Mouse (Mus musculus): Measurements from ENCODE around the gene Babam2. TPM values are rescaled to one million over a fixed set of nuclear protein-coding genes. Genes with fewer than 3 reads are reported as not detected.

Gene Babam2
- polyA plus RNA-seq, 2 experiments, result 15.3 to 21.2 TPM

GRCm38 (mm10) chr5:31874543-31874942 lies 177.1 kb downstream of the Babam2 start:
- DNase-seq (ENCODE audit: low read depth in 3 of 3, low spot score in 3 of 3) (no peak), ATAC-seq (ENCODE audit: insufficient read depth) (no peak)
- Histone ChIP-seq H3K9ac (replicated peaks) (no peak overlapping the region), H3K4me2 (ENCODE audit: low read depth) (no peak overlapping the region), H3K27ac (no peak overlapping the region), H3K9me3 (ENCODE audit: control insufficient read depth, low read length) (no peaks in the 10 kb centered on the region), H3K4me3 (ENCODE audit: insufficient read depth in 1 of 2, low read depth in 2 of 2, low read length in 2 of 2) (no peak overlapping the region), H3K36me3 (replicated peaks; ENCODE audit: control insufficient read depth, insufficient read depth, low read depth) (no peaks in the 10 kb centered on the region), H3K27me3 (ENCODE audit: control insufficient read depth, insufficient read depth, low read length) (no peaks in the 10 kb centered on the region), H3K4me1 (replicated peaks; ENCODE audit: control insufficient read depth in 2 of 2, insufficient read depth in 2 of 2, low read length in 1 of 2) (peaks cover 0 to 6% of the 10 kb centered on the region in 2 experiments; a peak in 2 of 4 replicates)
- 65% methylated on average over 1 of the region's 1 CpGs for WGBS (ENCODE audit: insufficient replicate concordance)
- no peak for TF ChIP-seq EP300 (IDR thresholded peaks at IDR 0.05; ENCODE audit: low read depth)
- TF ChIP-seq CTCF (IDR thresholded peaks at IDR 0.05; ENCODE audit: low read depth), result no peak

GRCm38 (mm10) chr5:31875443-31875842 lies 178.0 kb downstream of the Babam2 start:
- ATAC-seq (ENCODE audit: insufficient read depth), result no peak
- no peak for DNase-seq (ENCODE audit: low read depth in 3 of 3, low spot score in 3 of 3)
- H3K27me3 ChIP-seq (ENCODE audit: control insufficient read depth, insufficient read depth, low read length), result no peaks in the 10 kb centered on the region
- H3K4me2 ChIP-seq (ENCODE audit: low read depth), result no peak overlapping the region
- peaks cover 0 to 6% of the 10 kb centered on the region in 2 experiments; a peak in 2 of 4 replicates for H3K4me1 ChIP-seq (replicated peaks; ENCODE audit: control insufficient read depth in 2 of 2, insufficient read depth in 2 of 2, low read length in 1 of 2)
- TF ChIP-seq CTCF (IDR thresholded peaks at IDR 0.05; ENCODE audit: low read depth) (no peak), EP300 (IDR thresholded peaks at IDR 0.05; ENCODE audit: low read depth) (no peak)
- 86% methylated on average over 3 of the region's 3 CpGs for WGBS (ENCODE audit: insufficient replicate concordance)
- no peak overlapping the region for H3K4me3 ChIP-seq (ENCODE audit: insufficient read depth in 1 of 2, low read depth in 2 of 2, low read length in 2 of 2)
- H3K9ac ChIP-seq (replicated peaks), result no peak overlapping the region
- H3K9me3 ChIP-seq (ENCODE audit: control insufficient read depth, low read length), result no peaks in the 10 kb centered on the region
- H3K36me3 ChIP-seq (replicated peaks; ENCODE audit: control insufficient read depth, insufficient read depth, low read depth), result no peaks in the 10 kb centered on the region
- H3K27ac ChIP-seq, result no peak overlapping the region

GRCm38 (mm10) chr5:31876216-31876974 lies 178.9 kb downstream of the Babam2 start:
- TF ChIP-seq CTCF (IDR thresholded peaks at IDR 0.05; ENCODE audit: low read depth) (no peak), EP300 (IDR thresholded peaks at IDR 0.05; ENCODE audit: low read depth) (no peak)
- H3K9me3 ChIP-seq (ENCODE audit: control insufficient read depth, low read length), result no peaks in the 10 kb centered on the region
- 42% methylated on average over 8 of the region's 8 CpGs for WGBS (ENCODE audit: insufficient replicate concordance)
- H3K27ac ChIP-seq, result no peak overlapping the region
- ATAC-seq (ENCODE audit: insufficient read depth) (no peak), DNase-seq (ENCODE audit: low read depth in 3 of 3, low spot score in 3 of 3) (no peak)
- H3K4me1 ChIP-seq (replicated peaks; ENCODE audit: control insufficient read depth in 2 of 2, insufficient read depth in 2 of 2, low read length in 1 of 2), result peaks cover 0 to 3% of the 10 kb centered on the region in 2 experiments; a peak in 1 of 4 replicates
- no peak overlapping the region for H3K9ac ChIP-seq (replicated peaks)
- H3K27me3 ChIP-seq (ENCODE audit: control insufficient read depth, insufficient read depth, low read length), result no peaks in the 10 kb centered on the region
- no peak overlapping the region for H3K4me3 ChIP-seq (ENCODE audit: insufficient read depth in 1 of 2, low read depth in 2 of 2, low read length in 2 of 2)
- no peak overlapping the region for H3K4me2 ChIP-seq (ENCODE audit: low read depth)
- no peaks in the 10 kb centered on the region for H3K36me3 ChIP-seq (replicated peaks; ENCODE audit: control insufficient read depth, insufficient read depth, low read depth)

GRCm38 (mm10) chr5:31880457-31880856 lies 183.0 kb downstream of the Babam2 start:
- 55% methylated on average over 2 of the region's 2 CpGs for WGBS (ENCODE audit: insufficient replicate concordance)
- Histone ChIP-seq H3K4me2 (ENCODE audit: low read depth) (no peak overlapping the region), H3K9ac (replicated peaks) (no peak overlapping the region), H3K9me3 (ENCODE audit: control insufficient read depth, low read length) (no peaks in the 10 kb centered on the region), H3K4me3 (ENCODE audit: insufficient read depth in 1 of 2, low read depth in 2 of 2, low read length in 2 of 2) (no peak overlapping the region), H3K4me1 (replicated peaks; ENCODE audit: control insufficient read depth in 2 of 2, insufficient read depth in 2 of 2, low read length in 1 of 2) (peaks cover 0 to 3% of the 10 kb centered on the region in 2 experiments; a peak in 1 of 4 replicates), H3K27ac (no peak overlapping the region), H3K36me3 (replicated peaks; ENCODE audit: control insufficient read depth, insufficient read depth, low read depth) (no peaks in the 10 kb centered on the region), H3K27me3 (ENCODE audit: control insufficient read depth, insufficient read depth, low read length) (no peaks in the 10 kb centered on the region)
- DNase-seq (ENCODE audit: low read depth in 3 of 3, low spot score in 3 of 3), result no peak
- TF ChIP-seq CTCF (IDR thresholded peaks at IDR 0.05; ENCODE audit: low read depth) (no peak), EP300 (IDR thresholded peaks at IDR 0.05; ENCODE audit: low read depth) (no peak)
- ATAC-seq (ENCODE audit: insufficient read depth), result no peak

- Histone ChIP-seq H3K27me3 (ENCODE audit: control insufficient read depth, insufficient read depth, low read length) (no peaks in the 10 kb centered on the region), H3K9me3 (ENCODE audit: control insufficient read depth, low read length) (no peaks in the 10 kb centered on the region), H3K9ac (replicated peaks) (no peak overlapping the region), H3K27ac (no peak overlapping the region), H3K4me1 (replicated peaks; ENCODE audit: control insufficient read depth in 2 of 2, insufficient read depth in 2 of 2, low read length in 1 of 2) (no peaks in the 10 kb centered on the region; a peak in 1 of 4 replicates), H3K36me3 (replicated peaks; ENCODE audit: control insufficient read depth, insufficient read depth, low read depth) (no peaks in the 10 kb centered on the region), H3K4me2 (ENCODE audit: low read depth) (no peak overlapping the region), H3K4me3 (ENCODE audit: insufficient read depth in 1 of 2, low read depth in 2 of 2, low read length in 2 of 2) (no peak overlapping the region)
- TF ChIP-seq EP300 (IDR thresholded peaks at IDR 0.05; ENCODE audit: low read depth) (no peak), CTCF (IDR thresholded peaks at IDR 0.05; ENCODE audit: low read depth) (no peak)
- ATAC-seq (ENCODE audit: insufficient read depth) (no peak), DNase-seq (ENCODE audit: low read depth in 3 of 3, low spot score in 3 of 3) (no peak)
- WGBS (ENCODE audit: insufficient replicate concordance), result 44% methylated on average over 3 of the region's 3 CpGs
Observed at GRCm38 (mm10) chr5:31882297-31882696, 184.8 kb downstream of the Babam2 start.
